Mouse (Mus musculus): Measurements from ENCODE around the gene Tle6.
A peak's percentile ranks its signal among the peaks of the same experiment; 100 is the strongest.

The Tle6 gene

GRCm38 (mm10) chr10:81592631-81593030, 8.2 kb downstream of the Tle6 start:
- DNase-seq (ENCODE audit: low read depth, low spot score): no peak

DNA sequence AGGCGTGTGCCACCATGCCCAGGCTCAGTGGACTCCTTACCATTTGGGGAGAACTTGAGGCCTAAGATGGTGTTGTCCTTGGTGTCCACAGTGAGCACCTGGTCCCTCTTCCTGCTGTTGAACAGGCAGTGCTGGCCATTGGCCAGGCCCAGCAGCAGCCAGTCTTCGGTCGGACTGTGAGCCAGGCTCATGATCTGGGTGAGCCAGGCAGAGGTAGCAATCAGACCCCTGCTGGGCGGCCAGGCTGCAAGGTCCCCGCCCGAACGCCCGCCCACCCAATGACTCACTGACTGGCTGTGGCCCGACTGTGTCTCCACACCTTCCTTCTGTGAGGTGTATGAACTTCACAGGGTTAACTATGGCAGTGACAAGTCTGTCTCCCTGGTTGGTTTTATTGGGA, 9.0 kb downstream of the Tle6 start:
- no peak for DNase-seq (ENCODE audit: low read depth, low spot score)

- no peak for DNase-seq (ENCODE audit: low read depth, low spot score)
Observed at GRCm38 (mm10) chr10:81588739-81589138, 12.1 kb downstream of the Tle6 start.

GRCm38 (mm10) chr10:81583347-81583746, 17.5 kb downstream of the Tle6 start:
- DNase-seq (ENCODE audit: low read depth, low spot score): no peak

DNA sequence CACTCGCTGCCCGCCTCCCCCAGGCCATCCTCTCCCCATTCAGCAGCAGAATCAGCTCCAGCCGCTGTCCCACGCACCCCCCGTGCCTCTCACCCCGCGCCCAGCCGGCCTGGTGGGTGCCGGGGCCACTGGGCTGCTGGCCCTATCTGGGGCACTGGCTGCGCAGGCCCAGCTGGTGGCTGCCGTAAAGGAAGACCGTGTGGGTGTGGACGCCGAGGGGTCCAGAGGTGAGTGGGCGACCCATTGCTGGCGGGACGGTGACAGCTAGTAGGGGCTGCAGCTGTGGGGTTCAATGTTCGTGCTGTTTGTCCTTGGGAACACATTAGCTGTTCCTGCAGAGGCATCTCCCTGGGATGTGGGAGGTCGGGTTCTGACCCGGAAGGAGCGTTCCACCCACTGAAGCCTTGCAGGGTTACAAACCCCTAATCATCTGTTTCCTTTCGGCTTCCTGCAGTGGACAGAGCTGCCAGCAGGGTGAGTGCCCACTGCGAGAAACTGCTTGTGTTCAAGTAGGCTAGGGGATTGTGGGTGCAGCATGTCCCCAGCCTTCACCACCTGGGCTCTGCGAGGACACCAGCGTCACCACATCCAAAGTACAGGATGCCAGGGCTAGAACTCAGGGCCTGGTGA, 20.3 kb downstream of the Tle6 start:
- no peak for DNase-seq (ENCODE audit: low read depth, low spot score)

DNA sequence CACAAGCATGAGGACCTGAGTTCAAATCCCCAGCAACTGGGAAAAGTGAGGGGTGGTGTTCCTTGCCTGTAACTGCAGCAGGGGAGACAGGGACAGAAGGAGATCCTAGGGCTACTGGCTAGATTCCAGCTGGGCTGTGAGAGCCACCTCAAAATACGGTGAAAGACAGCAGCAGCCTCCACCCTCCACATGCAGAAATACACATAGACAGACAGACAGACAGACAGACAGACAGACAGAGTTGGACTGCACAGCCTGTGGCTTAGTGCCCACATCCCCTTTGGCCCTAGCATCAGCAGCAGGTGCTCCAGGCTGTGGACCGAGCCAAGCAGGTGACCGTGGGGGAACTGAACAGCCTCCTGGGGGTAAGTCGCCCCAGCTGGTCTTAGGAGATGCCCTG, 20.9 kb downstream of the Tle6 start:
- DNase-seq (ENCODE audit: low read depth, low spot score): no peak

DNA sequence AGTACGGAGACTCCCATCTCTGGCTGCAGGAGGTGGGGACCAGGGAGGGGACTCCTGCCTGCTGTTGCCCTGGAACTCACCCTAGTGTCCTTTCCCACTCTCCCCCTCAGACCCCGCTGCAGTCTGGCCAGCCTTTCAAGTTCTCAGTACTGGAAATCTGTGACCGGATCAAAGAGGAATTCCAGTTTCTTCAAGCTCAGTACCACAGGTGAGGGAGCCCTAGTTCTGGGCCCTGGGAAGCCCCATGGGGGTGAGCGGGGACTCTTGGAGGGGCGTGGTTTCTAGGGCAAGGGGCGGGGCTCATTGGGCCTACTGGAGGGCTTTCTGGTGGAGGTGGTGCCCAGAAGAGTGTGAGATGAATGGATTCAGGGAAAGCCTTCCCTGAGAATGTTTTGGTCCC, 25.2 kb downstream of the Tle6 start:
- no peak for DNase-seq (ENCODE audit: low read depth, low spot score)

GRCm38 (mm10) chr10:81575208-81575631, 25.7 kb downstream of the Tle6 start:
- no peak for DNase-seq (ENCODE audit: low read depth, low spot score)

- DNase-seq (ENCODE audit: low read depth, low spot score): no peak
Observed at GRCm38 (mm10) chr10:81574081-81575056, 26.5 kb downstream of the Tle6 start, which contains the start of gene Tle2. TSS of gene Tle2 (plus strand) at chr10:81574561.

GRCm38 (mm10) chr10:81572975-81573374, 27.9 kb downstream of the Tle6 start:
- no peak for DNase-seq (ENCODE audit: low read depth, low spot score)

- DNase-seq (ENCODE audit: low read depth, low spot score): no peak
Observed at GRCm38 (mm10) chr10:81572133-81572671, 28.7 kb downstream of the Tle6 start.

DNA sequence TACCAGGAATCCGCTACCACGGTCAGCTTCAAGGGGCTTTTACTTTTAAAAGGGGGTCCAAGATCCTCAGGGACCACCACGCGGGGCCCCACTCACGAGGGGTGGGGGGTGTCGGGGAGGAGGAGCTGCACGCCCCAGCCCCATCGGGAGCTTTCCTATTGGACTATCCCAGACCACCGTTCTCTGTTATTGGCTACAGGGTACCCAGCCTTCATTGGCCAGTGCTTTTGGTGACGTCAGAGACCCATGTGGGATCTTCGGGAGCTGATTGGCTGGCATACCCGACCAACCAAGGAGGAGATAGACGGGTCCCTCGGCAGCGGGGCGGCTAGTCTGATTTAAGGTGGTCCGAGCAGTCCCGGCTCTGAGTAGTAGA, 29.4 kb downstream of the Tle6 start:
- DNase-seq (ENCODE audit: low read depth, low spot score): peak; percentile 98

DNA sequence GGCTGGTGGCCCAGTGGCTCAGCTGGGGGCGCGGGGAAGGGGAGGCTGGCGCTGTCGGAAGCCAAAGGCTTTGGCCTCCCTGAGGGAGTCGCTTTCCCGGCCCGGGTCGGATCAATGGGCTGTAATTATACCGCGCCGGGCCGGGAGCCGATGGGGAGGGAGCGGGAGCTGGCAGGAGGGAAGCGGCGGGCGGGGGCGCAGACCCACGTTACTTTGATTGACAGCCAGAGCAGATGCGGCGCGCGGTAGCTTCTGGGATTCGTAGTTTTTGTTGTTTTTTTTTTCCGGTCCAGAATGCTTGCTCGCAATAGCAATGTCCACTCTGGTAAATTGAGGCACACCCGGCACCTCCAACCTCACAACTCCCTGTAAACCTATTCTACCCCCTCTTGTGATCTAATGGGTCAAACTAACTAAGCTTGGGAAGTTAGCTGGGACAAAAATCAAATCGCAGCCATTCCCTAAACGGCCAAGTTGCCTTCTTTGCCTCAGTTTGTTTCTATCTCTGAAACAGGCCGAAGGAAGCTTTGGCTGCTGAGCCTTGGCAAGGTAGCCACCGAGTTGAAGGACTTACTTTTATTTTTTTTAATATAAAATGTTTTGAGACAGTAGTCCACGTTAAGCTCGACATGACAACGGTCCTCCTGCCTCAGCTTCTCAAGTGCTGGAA, 29.9 kb downstream of the Tle6 start:
- peak; percentile 90 for DNase-seq (ENCODE audit: low read depth, low spot score)

- DNase-seq (ENCODE audit: low read depth, low spot score): no peak
Observed at GRCm38 (mm10) chr10:81570238-81570800, 30.6 kb downstream of the Tle6 start.

DNA sequence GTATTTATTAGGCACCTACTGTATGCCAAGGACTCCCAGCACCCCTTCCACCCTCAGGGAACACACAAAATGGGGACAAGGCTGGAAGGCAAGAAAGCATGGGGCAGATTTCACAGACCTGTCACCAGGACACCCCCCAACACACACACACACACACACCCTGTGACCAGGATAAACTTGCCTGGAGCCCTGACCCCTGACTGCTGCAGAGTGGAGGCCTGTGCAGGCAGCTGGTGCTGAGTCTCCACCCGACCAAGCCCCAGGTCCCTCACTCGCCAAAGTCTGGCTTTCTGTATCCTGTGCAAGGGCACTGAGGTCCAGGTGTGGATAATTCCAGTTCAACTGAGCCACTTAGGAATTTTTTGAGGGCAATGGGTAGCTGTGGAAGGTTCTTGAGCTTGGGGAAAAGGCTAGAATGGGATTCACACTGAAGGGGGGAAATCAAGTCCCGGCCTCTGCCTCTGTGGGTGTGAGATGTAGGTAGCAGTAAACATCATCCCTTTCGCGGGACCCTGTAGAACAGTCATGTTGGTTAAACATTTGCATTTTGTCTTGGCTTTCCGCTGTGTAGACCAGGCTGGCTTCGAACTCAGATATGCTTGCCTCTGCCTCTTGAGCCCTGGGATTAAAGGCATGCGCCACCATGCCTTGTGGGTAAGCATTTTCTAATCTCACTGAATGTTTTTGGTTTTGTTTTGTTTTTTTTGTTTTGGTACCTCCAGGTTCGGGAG, 31.2 kb downstream of the Tle6 start:
- DNase-seq (ENCODE audit: low read depth, low spot score): no peak

DNA sequence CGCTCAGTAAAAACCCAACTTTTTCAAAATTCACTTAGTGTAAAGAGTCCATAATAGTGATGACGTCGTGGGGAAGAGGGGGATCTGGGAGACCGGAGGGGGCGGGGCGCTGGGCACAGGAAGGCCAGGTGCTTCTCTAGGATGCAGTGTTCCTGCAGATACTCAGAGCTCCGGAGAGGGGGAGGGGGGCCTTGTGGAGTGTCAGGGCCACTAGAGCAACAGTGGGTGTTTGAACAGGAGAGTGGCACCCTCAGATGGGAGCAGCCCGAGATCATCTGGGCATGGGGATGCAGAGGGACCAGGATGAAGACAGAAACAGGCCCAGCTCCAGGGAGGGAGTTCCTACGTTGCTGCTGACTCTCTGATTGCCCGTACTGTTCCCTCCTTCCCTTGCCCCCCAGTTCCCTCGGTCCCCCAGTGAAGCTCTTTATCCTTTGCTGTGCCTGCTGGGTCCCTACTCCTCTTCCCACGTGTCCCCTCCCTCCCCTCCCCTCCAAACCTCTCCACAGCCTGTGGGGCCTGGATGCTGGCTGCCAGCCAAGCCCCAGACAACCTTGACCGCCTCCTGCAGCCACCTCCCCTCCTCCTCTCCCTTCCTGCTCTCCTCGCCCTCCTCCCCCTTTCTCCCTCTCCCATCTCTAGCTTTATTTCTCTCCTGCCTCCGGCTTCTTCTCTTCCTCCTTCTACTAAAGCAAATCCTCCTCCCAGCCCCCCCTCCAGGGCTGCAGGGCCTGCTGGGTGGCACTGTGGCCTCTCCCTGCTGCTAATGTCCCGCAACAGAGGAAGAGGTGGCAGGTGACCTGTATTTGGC, 32.3 kb downstream of the Tle6 start:
- no peak for DNase-seq (ENCODE audit: low read depth, low spot score)

- DNase-seq (ENCODE audit: low read depth, low spot score): no peak
Observed at GRCm38 (mm10) chr10:81565257-81566228, 35.3 kb downstream of the Tle6 start.

- no peak for DNase-seq (ENCODE audit: low read depth, low spot score)
Observed at GRCm38 (mm10) chr10:81564734-81565133, 36.1 kb downstream of the Tle6 start.

- DNase-seq (ENCODE audit: low read depth, low spot score): no peak
Observed at GRCm38 (mm10) chr10:81564216-81564615, 36.7 kb downstream of the Tle6 start.

Data from retina, postnatal 7 days (tissue).